Mouse (Mus musculus): ENCODE results near the gene Otud3. TPM values are rescaled to one million over a fixed set of nuclear protein-coding genes. Genes with fewer than 3 reads are reported as not detected.
A peak's percentile ranks its signal among the peaks of the same experiment; 100 is the strongest.

The Otud3 gene
- 2.3 and 2.4 TPM in 2 replicates for polyA plus RNA-seq (2015; fragmentation: Nextera tagmentation; extraction: Ambion mirVana)

GRCm38 (mm10) chr4:138913797-138914196 is at the start of gene Otud3:
Gene Otud3, minus strand, starts transcription at chr4:138913945.
- peak within 1 kb of the TSS; percentile 80 for H3K27ac ChIP-seq (ENCODE audit: low read length)
- under 1% methylated on average over 31 of the region's 39 CpGs for WGBS
- H3K4me1 ChIP-seq (ENCODE audit: control insufficient read depth, insufficient read depth, low read length), result peaks cover 11% of the 10 kb centered on the region
- no peaks in the 10 kb centered on the region for H3K9me3 ChIP-seq (replicated peaks; ENCODE audit: control insufficient read depth, low read length, poor library complexity, severe bottlenecking)
- H3K27me3 ChIP-seq (ENCODE audit: control insufficient read depth, insufficient read depth, low read depth, low read length), result no peaks in the 10 kb centered on the region; the same call in 1 of the 2 replicates
- H3K9ac ChIP-seq (ENCODE audit: low read depth, low read length), result peak within 1 kb of the TSS; percentile 91
- peak within 1 kb of the TSS; percentile 93 for H3K4me3 ChIP-seq (ENCODE audit: low read depth, low read length)
- H3K36me3 ChIP-seq (ENCODE audit: control insufficient read depth, insufficient read depth, low read length), result peaks cover 4% of the 10 kb centered on the region; the same call in 1 of the 2 replicates
- peak within 1 kb of the TSS; percentile 98 for H3K4me2 ChIP-seq (ENCODE audit: low read length)
- ATAC-seq, result peak; percentile 92

GRCm38 (mm10) chr4:138962719-138963118 is 49.0 kb upstream of the Otud3 start:
- no peak overlapping the region for H3K4me2 ChIP-seq (ENCODE audit: low read length)
- no peaks in the 10 kb centered on the region for H3K36me3 ChIP-seq (ENCODE audit: control insufficient read depth, insufficient read depth, low read length)
- no peak overlapping the region for H3K9ac ChIP-seq (ENCODE audit: low read depth, low read length)
- no peak overlapping the region for H3K27ac ChIP-seq (ENCODE audit: low read length)
- 97% methylated on average over 5 of the region's 5 CpGs for WGBS
- H3K27me3 ChIP-seq (ENCODE audit: control insufficient read depth, insufficient read depth, low read depth, low read length), result no peaks in the 10 kb centered on the region
- no peak overlapping the region for H3K4me3 ChIP-seq (ENCODE audit: low read depth, low read length)
- ATAC-seq, result no peak
- H3K4me1 ChIP-seq (ENCODE audit: control insufficient read depth, insufficient read depth, low read length), result no peaks in the 10 kb centered on the region
- no peaks in the 10 kb centered on the region for H3K9me3 ChIP-seq (replicated peaks; ENCODE audit: control insufficient read depth, low read length, poor library complexity, severe bottlenecking)

GRCm38 (mm10) chr4:138959926-138960325 is 46.2 kb upstream of the Otud3 start:
- Histone ChIP-seq H3K27ac (ENCODE audit: low read length) (no peak overlapping the region), H3K36me3 (ENCODE audit: control insufficient read depth, insufficient read depth, low read length) (no peaks in the 10 kb centered on the region), H3K4me3 (ENCODE audit: low read depth, low read length) (no peak overlapping the region), H3K9me3 (replicated peaks; ENCODE audit: control insufficient read depth, low read length, poor library complexity, severe bottlenecking) (no peaks in the 10 kb centered on the region), H3K27me3 (ENCODE audit: control insufficient read depth, insufficient read depth, low read depth, low read length) (no peaks in the 10 kb centered on the region), H3K4me1 (ENCODE audit: control insufficient read depth, insufficient read depth, low read length) (no peaks in the 10 kb centered on the region), H3K4me2 (ENCODE audit: low read length) (no peak overlapping the region), H3K9ac (ENCODE audit: low read depth, low read length) (no peak overlapping the region)
- 67% methylated on average over 7 of the region's 7 CpGs for WGBS
- ATAC-seq, result no peak

GRCm38 (mm10) chr4:138959120-138959519 is 45.4 kb upstream of the Otud3 start:
- Histone ChIP-seq H3K36me3 (ENCODE audit: control insufficient read depth, insufficient read depth, low read length) (no peaks in the 10 kb centered on the region), H3K27ac (ENCODE audit: low read length) (no peak overlapping the region), H3K4me3 (ENCODE audit: low read depth, low read length) (no peak overlapping the region), H3K27me3 (ENCODE audit: control insufficient read depth, insufficient read depth, low read depth, low read length) (no peaks in the 10 kb centered on the region), H3K9ac (ENCODE audit: low read depth, low read length) (no peak overlapping the region), H3K4me2 (ENCODE audit: low read length) (no peak overlapping the region), H3K9me3 (replicated peaks; ENCODE audit: control insufficient read depth, low read length, poor library complexity, severe bottlenecking) (no peaks in the 10 kb centered on the region), H3K4me1 (ENCODE audit: control insufficient read depth, insufficient read depth, low read length) (no peaks in the 10 kb centered on the region)
- WGBS, result 87% methylated on average over 15 of the region's 15 CpGs
- no peak for ATAC-seq

GRCm38 (mm10) chr4:138958612-138959011 is 44.9 kb upstream of the Otud3 start:
- 87% methylated on average over 9 of the region's 9 CpGs for WGBS
- H3K27me3 ChIP-seq (ENCODE audit: control insufficient read depth, insufficient read depth, low read depth, low read length), result no peaks in the 10 kb centered on the region
- no peak overlapping the region for H3K4me2 ChIP-seq (ENCODE audit: low read length)
- no peaks in the 10 kb centered on the region for H3K36me3 ChIP-seq (ENCODE audit: control insufficient read depth, insufficient read depth, low read length)
- no peak for ATAC-seq
- H3K27ac ChIP-seq (ENCODE audit: low read length), result no peak overlapping the region
- H3K4me3 ChIP-seq (ENCODE audit: low read depth, low read length), result no peak overlapping the region
- no peak overlapping the region for H3K9ac ChIP-seq (ENCODE audit: low read depth, low read length)
- H3K4me1 ChIP-seq (ENCODE audit: control insufficient read depth, insufficient read depth, low read length), result no peaks in the 10 kb centered on the region
- H3K9me3 ChIP-seq (replicated peaks; ENCODE audit: control insufficient read depth, low read length, poor library complexity, severe bottlenecking), result no peaks in the 10 kb centered on the region

GRCm38 (mm10) chr4:138948257-138948656 is 34.5 kb upstream of the Otud3 start:
- Histone ChIP-seq H3K27ac (ENCODE audit: low read length) (no peak overlapping the region), H3K9ac (ENCODE audit: low read depth, low read length) (no peak overlapping the region), H3K4me2 (ENCODE audit: low read length) (no peak overlapping the region), H3K36me3 (ENCODE audit: control insufficient read depth, insufficient read depth, low read length) (no peaks in the 10 kb centered on the region), H3K9me3 (replicated peaks; ENCODE audit: control insufficient read depth, low read length, poor library complexity, severe bottlenecking) (0 out of 2 replicates have a peak, but pooled peaks cover 2% of the 10 kb centered on the region), H3K4me1 (ENCODE audit: control insufficient read depth, insufficient read depth, low read length) (no peaks in the 10 kb centered on the region), H3K4me3 (ENCODE audit: low read depth, low read length) (no peak overlapping the region), H3K27me3 (ENCODE audit: control insufficient read depth, insufficient read depth, low read depth, low read length) (no peaks in the 10 kb centered on the region; the same call in 1 of the 2 replicates)
- ATAC-seq, result no peak
- WGBS, result 85% methylated on average over 2 of the region's 2 CpGs

- no peaks in the 10 kb centered on the region for H3K36me3 ChIP-seq (ENCODE audit: control insufficient read depth, insufficient read depth, low read length)
- no peak overlapping the region for H3K4me2 ChIP-seq (ENCODE audit: low read length)
- no peak overlapping the region for H3K9ac ChIP-seq (ENCODE audit: low read depth, low read length)
- no peak overlapping the region for H3K27ac ChIP-seq (ENCODE audit: low read length)
- H3K9me3 ChIP-seq (replicated peaks; ENCODE audit: control insufficient read depth, low read length, poor library complexity, severe bottlenecking), result no peaks in the 10 kb centered on the region
- H3K27me3 ChIP-seq (ENCODE audit: control insufficient read depth, insufficient read depth, low read depth, low read length), result no peaks in the 10 kb centered on the region
- no peak overlapping the region for H3K4me3 ChIP-seq (ENCODE audit: low read depth, low read length)
- no peak for ATAC-seq
- no peaks in the 10 kb centered on the region for H3K4me1 ChIP-seq (ENCODE audit: control insufficient read depth, insufficient read depth, low read length)
- WGBS, result 31% methylated on average over 15 of the region's 15 CpGs
Measured at GRCm38 (mm10) chr4:138943730-138944129, 30.0 kb upstream of the Otud3 start.

- H3K9ac ChIP-seq (ENCODE audit: low read depth, low read length), result no peak overlapping the region
- H3K36me3 ChIP-seq (ENCODE audit: control insufficient read depth, insufficient read depth, low read length), result no peaks in the 10 kb centered on the region
- H3K27ac ChIP-seq (ENCODE audit: low read length), result no peak overlapping the region
- H3K4me3 ChIP-seq (ENCODE audit: low read depth, low read length), result no peak overlapping the region
- no peaks in the 10 kb centered on the region for H3K27me3 ChIP-seq (ENCODE audit: control insufficient read depth, insufficient read depth, low read depth, low read length)
- H3K9me3 ChIP-seq (replicated peaks; ENCODE audit: control insufficient read depth, low read length, poor library complexity, severe bottlenecking), result no peaks in the 10 kb centered on the region
- no peaks in the 10 kb centered on the region for H3K4me1 ChIP-seq (ENCODE audit: control insufficient read depth, insufficient read depth, low read length)
- WGBS, result 65% methylated on average over 6 of the region's 6 CpGs
- no peak for ATAC-seq
- H3K4me2 ChIP-seq (ENCODE audit: low read length), result no peak overlapping the region
Measured at GRCm38 (mm10) chr4:138941966-138942365, 28.2 kb upstream of the Otud3 start.

GRCm38 (mm10) chr4:138941401-138941800 is 27.7 kb upstream of the Otud3 start:
- ATAC-seq, result no peak
- no peak overlapping the region for H3K9ac ChIP-seq (ENCODE audit: low read depth, low read length)
- H3K4me1 ChIP-seq (ENCODE audit: control insufficient read depth, insufficient read depth, low read length), result no peaks in the 10 kb centered on the region
- no peak overlapping the region for H3K4me3 ChIP-seq (ENCODE audit: low read depth, low read length)
- no peak overlapping the region for H3K27ac ChIP-seq (ENCODE audit: low read length)
- no peaks in the 10 kb centered on the region for H3K9me3 ChIP-seq (replicated peaks; ENCODE audit: control insufficient read depth, low read length, poor library complexity, severe bottlenecking)
- no peak overlapping the region for H3K4me2 ChIP-seq (ENCODE audit: low read length)
- no peaks in the 10 kb centered on the region for H3K36me3 ChIP-seq (ENCODE audit: control insufficient read depth, insufficient read depth, low read length)
- H3K27me3 ChIP-seq (ENCODE audit: control insufficient read depth, insufficient read depth, low read depth, low read length), result no peaks in the 10 kb centered on the region
- 33% methylated on average over 7 of the region's 7 CpGs for whole genome bisulfite sequencing
